Mouse (Mus musculus): ENCODE measurements around the gene Wnt6. TPM values are rescaled to one million over a fixed set of nuclear protein-coding genes. Genes with fewer than 3 reads are reported as not detected.

The Wnt6 gene
- polyA plus RNA-seq, 1 experiment, result 0.27 TPM

- 39% methylated on average over 5 of the region's 5 CpGs for WGBS
- no peaks in the 10 kb centered on the region for H3K27me3 ChIP-seq (replicated peaks; ENCODE audit: control insufficient read depth, insufficient read depth, low read length)
- H3K4me1 ChIP-seq (ENCODE audit: control insufficient read depth, insufficient read depth, low read length), result peaks cover 26% of the 10 kb centered on the region
- peak; percentile 58 for DNase-seq
- H3K36me3 ChIP-seq (ENCODE audit: control insufficient read depth, insufficient read depth, low read length), result no peaks in the 10 kb centered on the region
- TF ChIP-seq POLR2A (IDR thresholded peaks at IDR 0.05; ENCODE audit: low read depth, low read length), result no peak
- TF ChIP-seq CTCF (conservative IDR thresholded peaks at IDR 0.05; ENCODE audit: insufficient read depth, insufficient read length, low read depth, low read length), result no peak
- H3K4me3 ChIP-seq (ENCODE audit: insufficient read depth, low read depth, low read length), result no peak overlapping the region
- H3K27ac ChIP-seq (ENCODE audit: insufficient read depth, low read depth, low read length), result peak overlapping the region; percentile 34
Observed at GRCm38 (mm10) chr1:74754175-74754785, 17.4 kb upstream of the Wnt6 start.

GRCm38 (mm10) chr1:74759773-74760172 lies 11.9 kb upstream of the Wnt6 start:
- H3K4me1 ChIP-seq (ENCODE audit: control insufficient read depth, insufficient read depth, low read length), result peaks cover 1% of the 10 kb centered on the region; the same call in 1 of the 2 replicates
- no peaks in the 10 kb centered on the region for H3K36me3 ChIP-seq (ENCODE audit: control insufficient read depth, insufficient read depth, low read length)
- TF ChIP-seq CTCF (conservative IDR thresholded peaks at IDR 0.05; ENCODE audit: insufficient read depth, insufficient read length, low read depth, low read length) (peak; percentile 75), POLR2A (IDR thresholded peaks at IDR 0.05; ENCODE audit: low read depth, low read length) (no peak)
- H3K4me3 ChIP-seq (ENCODE audit: insufficient read depth, low read depth, low read length), result no peak overlapping the region
- peak; percentile 77 for DNase-seq
- no peak overlapping the region for H3K27ac ChIP-seq (ENCODE audit: insufficient read depth, low read depth, low read length)
- no peaks in the 10 kb centered on the region for H3K27me3 ChIP-seq (replicated peaks; ENCODE audit: control insufficient read depth, insufficient read depth, low read length)
- WGBS, result 20% methylated on average over 4 of the region's 4 CpGs

DNA sequence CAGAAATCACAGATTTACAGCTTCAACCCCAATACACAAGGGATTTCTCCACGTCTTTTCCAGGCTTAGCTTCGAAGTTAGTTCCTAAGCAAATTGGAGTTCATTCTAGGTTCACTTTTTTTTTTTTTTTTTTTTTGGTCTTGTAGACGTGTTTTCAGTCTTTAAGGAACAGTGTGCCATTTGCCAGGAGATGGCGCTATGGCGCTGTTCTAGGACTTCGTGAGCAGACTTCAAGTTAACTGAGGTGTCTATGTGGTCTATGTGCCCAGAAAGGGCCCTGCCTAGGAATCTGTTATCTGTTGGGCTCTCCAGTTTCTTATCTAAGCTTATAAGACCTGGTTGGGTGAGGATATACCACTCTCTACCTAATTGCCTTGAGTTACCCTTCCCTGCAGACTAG lies 8.6 kb upstream of the Wnt6 start:
- Histone ChIP-seq H3K27me3 (replicated peaks; ENCODE audit: control insufficient read depth, insufficient read depth, low read length) (no peaks in the 10 kb centered on the region), H3K4me3 (ENCODE audit: insufficient read depth, low read depth, low read length) (no peak overlapping the region), H3K4me1 (ENCODE audit: control insufficient read depth, insufficient read depth, low read length) (no peaks in the 10 kb centered on the region), H3K36me3 (ENCODE audit: control insufficient read depth, insufficient read depth, low read length) (no peaks in the 10 kb centered on the region), H3K27ac (ENCODE audit: insufficient read depth, low read depth, low read length) (no peak overlapping the region)
- WGBS, result 2% methylated on average over 6 of the region's 6 CpGs
- DNase-seq, result peak; percentile 77
- no peak for TF ChIP-seq POLR2A (IDR thresholded peaks at IDR 0.05; ENCODE audit: low read depth, low read length)
- TF ChIP-seq CTCF (conservative IDR thresholded peaks at IDR 0.05; ENCODE audit: insufficient read depth, insufficient read length, low read depth, low read length), result peak; percentile 68

DNA sequence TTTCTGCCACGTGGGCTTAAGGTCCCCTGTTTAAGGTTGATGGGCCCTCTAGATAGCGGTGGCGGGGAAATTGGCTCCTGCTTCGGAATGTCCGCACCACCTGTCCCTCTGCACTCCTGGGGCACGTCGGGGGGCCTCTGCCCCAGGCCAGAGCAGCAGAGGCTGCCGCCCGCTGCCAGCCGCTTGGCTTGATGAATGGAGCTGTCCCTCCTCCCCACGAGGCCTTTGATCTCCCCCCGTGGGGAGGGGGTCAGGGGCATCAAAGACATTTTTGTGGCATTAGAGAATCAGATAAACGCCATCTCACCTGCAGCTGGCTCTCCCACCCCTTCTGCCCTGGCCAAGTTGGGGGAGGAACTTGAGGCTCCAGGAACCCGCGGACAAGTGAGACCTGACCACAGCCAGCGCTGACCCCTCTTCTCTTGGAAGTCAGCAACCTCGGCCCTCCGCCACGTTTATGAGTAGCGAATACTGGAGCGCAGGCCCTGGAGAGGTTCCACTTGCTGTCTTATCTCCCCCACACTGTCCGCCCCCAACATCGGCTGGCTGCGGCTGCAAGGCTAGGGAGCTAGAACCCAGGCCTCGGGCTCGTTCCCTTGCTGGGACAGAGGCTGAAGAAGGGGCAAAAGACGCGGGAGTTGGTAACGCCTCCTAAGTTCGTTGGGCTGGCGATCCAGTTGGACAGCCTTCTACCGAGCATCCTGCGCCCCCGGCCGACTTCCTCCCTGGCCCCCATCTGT lies 795 bp upstream of the Wnt6 start:
- H3K4me1 ChIP-seq (ENCODE audit: control insufficient read depth, insufficient read depth, low read length), result no peaks in the 10 kb centered on the region
- no peak for DNase-seq
- H3K36me3 ChIP-seq (ENCODE audit: control insufficient read depth, insufficient read depth, low read length), result no peaks in the 10 kb centered on the region
- no peak overlapping the region for H3K27ac ChIP-seq (ENCODE audit: insufficient read depth, low read depth, low read length)
- H3K4me3 ChIP-seq (ENCODE audit: insufficient read depth, low read depth, low read length), result no peak overlapping the region
- TF ChIP-seq CTCF (conservative IDR thresholded peaks at IDR 0.05; ENCODE audit: insufficient read depth, insufficient read length, low read depth, low read length) (no peak), POLR2A (IDR thresholded peaks at IDR 0.05; ENCODE audit: low read depth, low read length) (no peak)
- H3K27me3 ChIP-seq (replicated peaks; ENCODE audit: control insufficient read depth, insufficient read depth, low read length), result peaks cover 4% of the 10 kb centered on the region; the same call in 1 of the 2 replicates
- 9% methylated on average over 35 of the region's 35 CpGs for WGBS

- no peak for TF ChIP-seq CTCF (conservative IDR thresholded peaks at IDR 0.05; ENCODE audit: insufficient read depth, insufficient read length, low read depth, low read length)
- no peak for TF ChIP-seq POLR2A (IDR thresholded peaks at IDR 0.05; ENCODE audit: low read depth, low read length)
- Histone ChIP-seq H3K27ac (ENCODE audit: insufficient read depth, low read depth, low read length) (no peak overlapping the region), H3K36me3 (ENCODE audit: control insufficient read depth, insufficient read depth, low read length) (no peaks in the 10 kb centered on the region), H3K27me3 (replicated peaks; ENCODE audit: control insufficient read depth, insufficient read depth, low read length) (peaks cover 4% of the 10 kb centered on the region; the same call in 1 of the 2 replicates), H3K4me1 (ENCODE audit: control insufficient read depth, insufficient read depth, low read length) (no peaks in the 10 kb centered on the region), H3K4me3 (ENCODE audit: insufficient read depth, low read depth, low read length) (peak overlapping the region; percentile 37)
- DNase-seq, result no peak
- WGBS, result 0% methylated on average over 5 of the region's 26 CpGs
Observed at GRCm38 (mm10) chr1:74771467-74771844, 236 bp upstream of the Wnt6 start.

DNA sequence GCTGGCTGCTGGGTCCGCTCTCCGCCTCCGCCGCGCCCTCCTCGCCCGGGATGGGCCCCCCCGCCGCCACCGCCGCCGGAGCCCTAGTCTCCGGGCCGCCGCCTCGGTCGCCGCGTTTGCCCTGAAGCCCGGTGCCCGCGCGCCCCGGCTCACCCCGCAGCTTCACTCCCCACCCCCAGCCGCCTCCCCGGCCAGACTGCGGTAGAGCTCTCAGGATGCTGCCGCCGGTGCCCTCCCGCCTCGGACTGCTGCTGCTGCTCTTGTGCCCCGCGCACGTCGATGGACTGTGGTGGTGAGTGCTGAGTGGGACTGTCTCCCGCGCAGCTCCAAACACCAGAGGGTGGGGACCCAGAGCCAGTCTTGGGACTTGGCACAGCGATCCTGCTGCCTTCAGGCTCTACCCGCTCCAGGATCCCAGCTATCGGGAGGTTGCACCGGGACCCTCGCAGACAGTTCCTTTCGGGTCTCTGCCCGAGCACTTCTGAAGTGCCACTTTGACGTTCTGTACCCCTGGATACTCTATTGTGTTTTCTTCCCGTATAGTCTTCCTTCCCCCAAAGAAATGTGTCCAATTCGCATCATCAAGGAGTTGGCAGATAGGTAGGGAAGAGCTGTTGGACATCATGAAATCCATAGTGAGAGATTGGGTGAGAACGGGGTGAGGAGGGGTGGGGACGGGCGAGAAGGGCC lies 384 bp downstream of the Wnt6 start:
- no peak overlapping the region for H3K27ac ChIP-seq (ENCODE audit: insufficient read depth, low read depth, low read length)
- H3K4me3 ChIP-seq (ENCODE audit: insufficient read depth, low read depth, low read length), result peak overlapping the region; percentile 41
- TF ChIP-seq CTCF (conservative IDR thresholded peaks at IDR 0.05; ENCODE audit: insufficient read depth, insufficient read length, low read depth, low read length) (no peak), POLR2A (IDR thresholded peaks at IDR 0.05; ENCODE audit: low read depth, low read length) (no peak)
- peaks cover 4% of the 10 kb centered on the region; the same call in 1 of the 2 replicates for H3K27me3 ChIP-seq (replicated peaks; ENCODE audit: control insufficient read depth, insufficient read depth, low read length)
- H3K4me1 ChIP-seq (ENCODE audit: control insufficient read depth, insufficient read depth, low read length), result no peaks in the 10 kb centered on the region
- no peaks in the 10 kb centered on the region for H3K36me3 ChIP-seq (ENCODE audit: control insufficient read depth, insufficient read depth, low read length)
- DNase-seq, result no peak
- WGBS, result 2% methylated on average over 44 of the region's 51 CpGs

DNA sequence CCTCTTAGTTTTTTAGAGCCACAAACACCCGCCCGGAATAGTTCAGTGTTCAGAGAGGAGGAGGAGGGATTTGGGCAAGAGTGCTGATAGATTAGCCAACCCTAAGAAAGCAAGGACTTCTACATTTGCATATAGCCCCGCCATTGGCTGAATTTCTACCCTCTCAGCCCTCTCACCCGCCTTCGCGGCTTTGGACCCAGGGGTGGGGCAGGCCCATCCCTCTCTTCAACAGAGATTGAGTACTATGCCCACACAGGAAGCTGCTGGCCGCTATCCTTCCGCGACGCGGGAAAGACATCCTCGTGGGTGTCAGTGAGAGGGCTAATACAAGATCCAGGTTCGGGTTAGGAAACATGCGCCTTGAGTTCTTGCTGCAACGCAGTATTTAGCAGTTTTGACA lies 1.4 kb downstream of the Wnt6 start:
- Histone ChIP-seq H3K36me3 (ENCODE audit: control insufficient read depth, insufficient read depth, low read length) (no peaks in the 10 kb centered on the region), H3K27ac (ENCODE audit: insufficient read depth, low read depth, low read length) (no peak overlapping the region), H3K4me1 (ENCODE audit: control insufficient read depth, insufficient read depth, low read length) (no peaks in the 10 kb centered on the region), H3K27me3 (replicated peaks; ENCODE audit: control insufficient read depth, insufficient read depth, low read length) (peaks cover 4% of the 10 kb centered on the region; the same call in 1 of the 2 replicates), H3K4me3 (ENCODE audit: insufficient read depth, low read depth, low read length) (no peak overlapping the region)
- DNase-seq, result peak; percentile 92
- WGBS, result 2% methylated on average over 15 of the region's 15 CpGs
- TF ChIP-seq POLR2A (IDR thresholded peaks at IDR 0.05; ENCODE audit: low read depth, low read length), result no peak
- TF ChIP-seq CTCF (conservative IDR thresholded peaks at IDR 0.05; ENCODE audit: insufficient read depth, insufficient read length, low read depth, low read length), result no peak

Data from kidney, adult 2 months (tissue).